Mouse (Mus musculus) ovary, postnatal 10 days (tissue): ENCODE data around the gene 4930412O13Rik.

Source experiments
- DNase-seq: peaks from one replicate; pipeline ENCODE4 v3.0.0; 2022; ENCODE audit warnings: low spot score

The 4930412O13Rik gene

DNA sequence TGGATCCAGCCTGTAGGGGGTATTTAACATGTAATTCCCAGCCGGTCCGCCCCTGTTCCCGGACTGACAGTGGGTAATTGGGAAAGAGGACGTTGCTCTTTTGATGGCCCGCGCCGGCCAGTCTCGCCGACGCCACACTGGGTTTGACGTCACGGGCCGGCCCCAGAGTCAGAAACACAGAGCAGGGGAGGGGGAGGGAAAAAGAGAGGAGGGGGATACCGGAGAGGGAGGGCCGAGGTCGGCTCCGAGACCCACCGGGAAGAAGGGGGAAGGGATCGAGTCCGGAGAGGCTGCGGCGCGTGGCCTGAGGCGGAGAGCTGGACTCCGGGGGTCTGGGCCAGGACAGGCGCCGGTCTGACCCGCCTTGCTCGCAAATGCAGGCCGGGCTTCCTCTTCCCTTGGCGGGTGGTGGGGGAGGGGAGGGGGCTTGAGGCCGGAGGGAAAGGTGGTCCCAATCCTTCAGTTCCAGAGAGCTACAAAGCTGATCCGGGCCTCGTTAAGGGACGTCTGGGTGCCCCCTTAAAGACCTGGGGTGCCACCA is at the start of gene 4930412O13Rik:
Gene 4930412O13Rik (plus strand): TSS at position 202 of the 541 bp plus-strand sequence.
- DNase-seq = no peak

DNA sequence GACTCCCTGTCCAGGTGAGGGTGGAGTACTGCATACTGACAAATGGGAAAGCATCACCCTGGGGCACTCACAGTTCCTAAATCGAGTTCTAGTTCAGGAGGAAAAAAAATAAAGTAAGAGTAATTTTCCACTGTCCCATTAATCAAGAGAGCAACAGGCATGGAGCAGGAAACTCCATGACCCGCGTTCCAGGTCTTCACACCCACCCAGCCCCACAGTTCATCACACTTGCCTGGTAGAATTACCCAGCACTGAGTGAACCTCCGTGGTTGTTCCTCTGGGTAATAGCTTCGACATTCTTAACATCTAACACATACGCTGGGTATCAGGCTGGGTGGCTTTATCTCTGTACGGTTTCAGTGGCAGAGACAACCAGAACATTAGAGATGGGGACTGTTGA is 47.3 kb upstream of the 4930412O13Rik start:
- no peak for DNase-seq

GRCm38 (mm10) chr2:9835195-9835594 is 45.9 kb upstream of the 4930412O13Rik start:
- DNase-seq = no peak

DNA sequence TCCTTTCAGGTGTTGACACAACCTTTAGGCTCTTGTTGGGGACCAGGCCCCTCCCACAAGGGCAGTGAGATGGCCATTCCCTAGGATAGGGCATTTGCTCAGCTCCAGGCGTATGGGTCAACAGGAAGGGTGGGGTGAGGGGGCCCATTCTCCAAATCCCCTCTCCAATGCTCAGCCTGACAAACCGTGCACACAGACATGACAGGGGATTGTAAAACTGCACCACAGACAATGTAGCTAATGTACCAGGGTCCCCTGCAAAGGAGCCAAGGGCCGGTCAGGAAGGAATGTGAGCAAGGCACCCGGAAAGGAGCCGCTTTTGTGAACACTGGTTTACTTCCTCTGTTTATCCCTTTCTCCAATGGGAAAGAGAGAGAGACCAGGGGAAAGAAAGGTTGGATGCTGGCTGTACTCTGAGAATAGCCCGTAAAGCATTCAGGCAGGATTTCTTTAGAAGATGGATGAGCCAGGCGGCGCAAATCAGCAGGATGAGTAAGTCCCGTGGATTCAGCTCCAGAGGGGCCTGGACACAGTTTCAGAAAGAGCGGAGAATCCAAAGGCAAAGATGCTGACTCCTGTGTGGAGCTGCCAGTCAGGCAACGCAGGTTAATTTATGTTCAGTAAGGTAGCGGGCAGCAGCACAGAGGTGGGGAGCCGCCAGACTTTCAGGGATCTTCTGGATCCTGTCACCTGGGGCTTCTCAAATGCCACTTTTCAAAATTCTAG is 28.0 kb upstream of the 4930412O13Rik start:
- DNase-seq = no peak

GRCm38 (mm10) chr2:9855861-9856260 is 25.2 kb upstream of the 4930412O13Rik start:
- DNase-seq = no peak

DNA sequence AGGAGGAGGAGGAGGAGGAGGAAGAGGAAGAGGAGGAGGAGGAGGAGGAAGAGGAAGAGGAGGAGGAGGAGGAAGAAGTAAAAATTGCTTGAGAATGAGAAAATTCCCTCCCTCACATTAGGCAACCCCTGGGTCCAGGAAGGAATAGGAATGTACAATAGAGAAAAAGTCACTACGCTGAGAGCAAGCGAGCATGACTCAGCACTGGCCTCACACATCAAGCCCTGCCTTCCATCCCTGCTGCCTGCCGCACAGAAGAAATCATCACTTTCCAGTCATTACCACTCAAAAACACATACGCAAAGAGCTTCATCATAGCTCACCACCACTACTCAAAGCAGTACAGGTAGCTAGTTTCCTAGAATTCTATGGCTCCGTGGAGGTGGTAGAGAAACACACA is 20.4 kb upstream of the 4930412O13Rik start:
- no peak for DNase-seq

DNA sequence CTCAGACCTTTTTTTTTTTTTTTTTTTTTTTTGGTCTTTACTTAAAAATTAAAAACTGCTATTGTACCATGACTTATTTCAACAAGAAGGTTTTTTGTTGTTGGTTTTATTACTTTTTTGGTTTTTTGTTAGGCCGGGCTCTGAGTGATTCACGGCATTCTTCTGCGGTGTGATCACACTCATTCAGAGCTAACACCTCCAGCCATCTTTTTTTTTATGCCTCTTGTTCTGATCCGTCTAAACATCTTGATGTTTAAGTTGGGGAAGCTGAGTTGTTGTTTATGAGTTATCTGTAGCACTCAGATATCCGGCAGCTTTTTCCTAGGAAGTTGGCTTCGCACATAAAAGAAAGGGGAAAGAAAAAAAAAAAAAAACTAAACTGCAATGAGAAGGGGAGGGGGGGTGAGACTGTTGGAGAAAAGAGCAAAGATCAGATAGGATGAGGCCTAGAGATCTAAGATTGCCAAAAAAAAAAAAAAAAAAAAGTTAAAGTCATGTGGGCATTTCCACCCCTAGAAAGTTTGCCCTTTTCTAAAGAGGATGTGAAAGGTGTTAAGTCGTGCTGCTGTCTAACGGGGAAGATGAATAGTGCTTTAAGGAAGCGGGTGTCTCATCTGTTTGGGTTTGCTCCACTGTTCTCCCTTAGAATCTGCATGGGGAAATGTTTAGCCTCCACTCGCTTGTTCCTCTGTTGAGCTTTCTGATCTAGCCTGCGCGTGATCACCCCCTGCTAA is 13.8 kb upstream of the 4930412O13Rik start:
- DNase-seq = no peak

GRCm38 (mm10) chr2:9871141-9871716 is 9.8 kb upstream of the 4930412O13Rik start:
- DNase-seq = no peak

- DNase-seq = no peak
Measured at GRCm38 (mm10) chr2:9871798-9872197, 9.3 kb upstream of the 4930412O13Rik start.

GRCm38 (mm10) chr2:9872682-9873081 is 8.4 kb upstream of the 4930412O13Rik start:
- DNase-seq = no peak

- no peak for DNase-seq
Measured at GRCm38 (mm10) chr2:9873757-9874156, 7.3 kb upstream of the 4930412O13Rik start.

DNA sequence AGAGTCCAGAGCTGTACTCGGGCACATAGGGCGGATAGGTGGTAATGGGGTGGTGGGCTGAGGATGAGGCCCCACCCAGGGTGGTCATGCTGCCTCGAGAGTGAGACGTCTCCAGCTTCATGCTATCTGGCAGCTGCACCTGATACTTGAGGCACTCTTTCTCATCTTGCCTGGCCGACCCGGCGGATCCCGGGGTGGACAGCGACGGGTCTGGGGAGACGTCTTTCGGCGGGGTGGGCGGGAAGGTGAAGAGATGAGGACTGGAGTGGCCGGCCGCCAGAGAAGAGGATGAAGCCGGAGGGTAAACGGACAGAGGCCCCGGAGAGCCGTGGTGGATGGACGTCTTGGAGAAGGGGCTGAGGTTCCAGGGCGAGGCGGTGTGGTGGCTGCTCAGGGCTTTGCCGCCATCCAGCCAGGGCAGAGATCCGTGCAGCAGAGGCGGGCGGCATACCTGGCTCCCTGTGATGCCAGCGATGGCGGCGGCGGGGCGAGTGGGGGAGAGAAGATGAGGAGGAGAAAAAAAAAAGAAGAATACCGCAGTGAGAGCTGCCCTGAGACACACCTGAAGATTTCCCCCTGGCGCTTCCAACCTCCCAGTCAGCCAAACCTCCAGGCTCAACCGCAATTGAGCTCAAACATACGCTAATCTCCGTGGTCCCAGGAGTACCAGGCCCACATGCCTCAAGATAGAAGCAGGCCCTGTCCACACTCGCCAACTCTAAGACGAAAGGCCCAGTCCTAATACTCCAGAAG is 6.4 kb upstream of the 4930412O13Rik start:
- no peak for DNase-seq

- no peak for DNase-seq
Measured at GRCm38 (mm10) chr2:9875220-9875619, 5.8 kb upstream of the 4930412O13Rik start.

GRCm38 (mm10) chr2:9875676-9876357 is 5.2 kb upstream of the 4930412O13Rik start:
- DNase-seq = no peak

DNA sequence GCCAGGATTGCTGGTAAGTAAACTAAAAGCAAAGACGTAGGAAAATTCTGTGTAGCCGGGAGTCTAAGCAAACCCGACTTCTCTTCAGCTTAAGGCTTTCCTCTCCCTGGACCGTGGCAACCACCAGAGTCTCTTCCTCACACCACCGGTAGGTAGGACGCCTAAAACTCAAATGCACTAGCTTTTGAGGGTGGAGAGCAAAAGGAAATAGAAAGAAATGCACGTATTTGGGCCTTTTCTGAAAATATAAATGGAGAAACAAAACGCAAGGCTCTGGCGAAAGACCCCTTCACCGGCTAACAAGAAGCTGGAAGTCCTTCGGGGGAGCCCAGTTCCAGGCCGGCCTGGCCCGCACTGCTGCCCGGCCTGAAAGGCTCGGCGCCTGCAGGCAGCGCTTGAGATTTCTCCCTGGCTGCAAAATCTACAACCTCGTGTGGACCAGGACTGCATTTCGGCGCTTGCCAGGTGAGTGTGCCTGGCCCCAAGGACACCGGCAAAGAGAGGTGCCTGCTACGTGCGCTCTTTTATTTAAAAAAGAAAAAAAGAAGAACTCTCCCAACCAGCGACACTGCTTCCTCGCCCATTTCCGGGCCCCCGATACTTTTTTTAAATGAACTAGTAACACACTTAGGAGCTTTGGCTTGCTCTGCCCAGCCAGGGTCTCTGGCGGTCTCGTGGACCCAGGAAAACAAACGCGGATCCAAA is 4.3 kb upstream of the 4930412O13Rik start:
- no peak for DNase-seq

- DNase-seq = no peak
Measured at GRCm38 (mm10) chr2:9877326-9877690, 3.7 kb upstream of the 4930412O13Rik start.

- DNase-seq = no peak
Measured at GRCm38 (mm10) chr2:9877966-9878563, 3.0 kb upstream of the 4930412O13Rik start.

GRCm38 (mm10) chr2:9878564-9879081 is 2.4 kb upstream of the 4930412O13Rik start:
- DNase-seq = no peak

GRCm38 (mm10) chr2:9879092-9879491 is 2.0 kb upstream of the 4930412O13Rik start:
- no peak for DNase-seq

GRCm38 (mm10) chr2:9879493-9879892 is 1.6 kb upstream of the 4930412O13Rik start:
- DNase-seq = peak; percentile 67
